Mouse (Mus musculus) kidney, adult 11 months (tissue): ENCODE data around the gene Zfp46.
A peak's percentile ranks its signal among the peaks of the same experiment; 100 is the strongest.

Experiments
- DNase-seq: peaks from one replicate; pipeline ENCODE4 v3.0.0; 2022

Gene Zfp46

DNA sequence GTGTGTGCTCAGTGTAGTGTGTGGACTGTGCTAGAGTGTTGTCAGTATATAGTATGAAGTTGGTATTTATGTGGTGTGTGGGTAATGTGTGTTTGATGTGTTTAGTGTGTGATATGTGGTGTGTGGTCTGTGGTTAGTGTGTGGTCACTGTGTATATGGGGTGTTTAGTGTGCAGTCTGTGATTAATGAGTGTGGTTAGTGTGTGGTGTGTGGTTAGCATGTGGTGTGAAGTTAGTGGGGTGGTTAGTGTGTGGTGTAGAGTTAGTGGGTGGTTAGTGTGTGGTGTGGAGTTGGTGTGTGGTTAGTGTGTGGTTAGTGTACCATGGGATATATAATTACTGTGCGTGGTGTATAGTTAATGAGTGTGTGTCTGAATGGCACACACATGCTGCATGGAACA, 15.6 kb upstream of the Zfp46 start:
- no peak for DNase-seq

DNA sequence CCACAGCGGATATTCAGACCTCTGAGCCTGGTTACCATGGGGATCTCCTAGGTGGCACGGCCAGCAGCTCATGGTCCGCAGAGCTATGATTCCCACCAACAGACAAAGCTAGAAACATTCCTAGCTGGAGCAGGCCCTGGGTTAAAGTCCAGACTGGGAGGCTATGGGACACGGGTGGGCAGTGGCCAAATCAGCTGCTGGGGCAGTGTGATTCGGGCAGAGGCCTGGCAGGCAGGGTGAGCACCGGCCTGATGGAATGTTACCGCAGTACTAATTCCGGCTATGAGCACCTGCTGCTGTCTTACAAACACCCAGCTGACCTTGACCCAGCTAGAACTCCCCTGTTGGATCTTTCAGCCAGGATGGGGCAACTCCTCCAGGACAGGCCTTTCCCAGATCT, 13.8 kb upstream of the Zfp46 start:
- peak; percentile 54 for DNase-seq

DNA sequence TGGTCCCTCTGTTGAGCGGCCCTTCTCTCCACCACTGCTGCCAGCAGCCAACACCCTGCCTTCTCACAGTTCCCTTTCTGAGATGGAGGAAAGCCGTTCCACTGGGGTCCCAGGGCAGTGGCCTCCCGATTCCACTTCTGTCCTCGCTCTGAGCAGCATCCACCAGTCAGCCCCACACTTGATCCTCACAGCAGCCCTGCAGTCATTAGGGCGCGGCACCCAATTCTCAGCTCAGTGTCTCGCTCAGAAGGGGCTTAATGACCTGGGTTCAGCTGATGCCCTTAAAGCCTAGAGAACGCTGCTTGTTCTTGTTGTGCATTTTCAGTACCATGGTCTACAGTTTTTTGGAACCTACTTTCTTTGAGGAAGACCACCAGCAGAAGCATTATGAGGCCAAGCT, 3.4 kb upstream of the Zfp46 start:
- no peak for DNase-seq

DNA sequence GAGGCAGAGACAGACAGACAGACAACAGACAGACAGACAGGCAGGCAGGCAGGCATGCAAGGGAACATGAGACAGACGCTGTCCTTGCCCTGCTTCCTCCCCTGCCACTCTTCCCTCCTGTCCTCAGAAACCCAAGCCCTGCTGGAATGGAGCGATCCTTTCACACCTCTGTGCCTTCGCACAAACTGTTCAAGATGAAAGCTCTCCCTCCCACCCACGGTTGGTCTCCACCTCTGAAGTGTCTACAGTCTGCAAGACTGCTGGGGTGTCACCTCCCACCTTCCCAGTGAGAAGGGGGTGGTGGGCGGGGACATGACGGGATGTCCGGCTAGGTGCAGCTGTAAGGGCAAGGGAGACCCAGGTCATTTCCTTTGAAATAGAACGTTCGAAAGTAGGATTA, 2.9 kb upstream of the Zfp46 start:
- DNase-seq: no peak

DNA sequence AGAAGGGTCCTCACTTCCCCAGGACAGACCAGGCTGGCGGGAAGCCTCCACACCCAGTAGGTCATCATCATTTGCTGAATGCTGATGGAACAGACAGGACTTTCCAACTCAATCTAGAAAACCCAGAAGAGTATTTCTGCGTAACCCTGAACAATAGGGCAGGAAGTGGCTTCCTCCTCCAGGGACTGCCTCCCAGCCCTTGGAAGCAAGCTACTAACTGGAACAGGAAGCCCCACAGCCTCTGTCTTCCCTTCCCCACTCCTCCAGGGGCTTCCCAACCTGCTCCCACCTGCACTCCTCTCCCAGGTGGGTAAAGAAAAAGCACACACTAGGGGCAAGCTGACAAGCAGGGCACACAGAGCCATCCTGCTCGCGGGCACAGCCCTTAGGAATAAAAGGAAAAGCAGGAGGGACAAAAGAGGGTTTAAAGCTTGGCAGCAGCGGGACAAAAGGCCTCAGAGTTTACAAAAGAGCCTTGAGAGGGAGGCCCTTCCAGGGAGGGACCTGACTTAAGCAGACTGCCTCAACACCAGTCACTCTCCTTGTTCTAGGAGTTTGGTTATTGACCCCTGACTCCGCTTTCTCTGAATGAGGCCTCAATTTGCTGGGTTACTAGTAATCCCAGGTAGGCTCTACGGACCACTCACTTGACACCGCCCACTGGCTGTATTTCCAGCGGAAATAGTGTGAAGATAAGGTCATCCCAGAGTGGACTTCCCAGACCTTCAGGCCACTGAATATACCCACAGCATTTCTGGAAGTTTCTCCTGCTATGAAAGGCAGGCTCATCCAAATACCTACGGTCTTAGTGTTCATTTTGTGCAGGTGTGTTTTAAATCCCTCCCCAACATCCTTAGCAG, 1.6 kb upstream of the Zfp46 start:
- no peak for DNase-seq

DNA sequence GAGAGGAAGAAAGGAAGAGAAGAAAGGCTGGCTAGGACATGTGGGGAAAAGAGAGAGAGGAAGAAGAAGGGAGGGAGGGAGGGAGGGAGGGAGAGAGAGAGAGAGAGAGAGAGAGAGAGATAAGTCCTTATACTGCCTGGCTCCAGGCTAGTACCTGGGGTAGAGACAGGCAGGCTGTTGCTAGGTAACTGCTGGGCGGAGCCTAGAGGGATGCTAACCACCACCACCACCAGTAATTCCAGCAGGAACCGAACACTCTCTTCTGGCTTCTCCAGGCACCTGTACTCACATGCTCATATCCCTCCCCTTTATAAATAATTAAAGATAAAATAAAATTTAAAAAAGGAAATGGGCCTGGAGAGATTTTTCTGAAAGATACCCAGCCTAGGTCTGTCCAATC, 700 bp upstream of the Zfp46 start:
- DNase-seq: no peak

DNA sequence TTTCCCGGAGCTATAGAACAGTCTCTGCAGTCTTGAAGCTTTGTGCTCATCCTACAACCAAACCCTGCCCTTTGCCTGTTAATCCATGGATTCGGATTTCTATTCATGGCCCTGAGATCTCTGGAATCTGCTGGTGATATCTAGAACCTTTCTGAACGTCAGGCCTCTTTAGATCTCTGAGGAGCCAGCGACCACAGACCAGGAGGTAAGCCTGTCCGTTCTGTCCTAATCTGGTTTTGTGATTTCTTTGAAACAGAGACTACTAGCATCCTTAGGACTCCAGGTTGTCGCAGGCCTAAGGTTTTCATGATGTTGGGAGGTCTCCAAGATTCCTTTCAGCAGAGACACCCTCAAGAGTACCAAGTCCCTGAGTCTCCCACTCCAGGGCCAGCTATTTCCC, 408 bp downstream of the Zfp46 start:
- DNase-seq: peak; percentile 21

DNA sequence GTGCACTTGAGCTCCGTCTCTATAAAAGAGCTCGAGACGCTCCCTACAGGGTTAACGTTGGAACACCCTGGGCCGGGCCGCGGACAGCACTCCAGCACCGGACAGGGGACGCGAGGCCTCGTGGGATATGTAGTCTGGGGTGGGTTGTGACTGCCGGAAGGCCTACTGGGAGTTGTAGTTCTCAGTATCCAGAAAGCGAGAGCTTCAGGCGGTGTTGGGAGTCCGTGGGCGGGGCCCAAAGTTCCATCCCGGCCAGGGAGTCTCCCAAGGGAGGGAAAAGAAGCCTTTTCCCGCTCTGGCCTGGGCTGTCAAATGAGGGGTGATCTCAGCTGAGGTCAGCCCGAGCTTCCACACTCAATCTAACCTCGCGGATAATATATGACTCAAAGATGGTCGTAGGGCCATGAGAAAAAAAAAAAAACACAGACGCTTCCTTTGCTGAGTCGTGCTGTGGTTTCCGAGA, 896 bp downstream of the Zfp46 start:
- DNase-seq: peak; percentile 98

DNA sequence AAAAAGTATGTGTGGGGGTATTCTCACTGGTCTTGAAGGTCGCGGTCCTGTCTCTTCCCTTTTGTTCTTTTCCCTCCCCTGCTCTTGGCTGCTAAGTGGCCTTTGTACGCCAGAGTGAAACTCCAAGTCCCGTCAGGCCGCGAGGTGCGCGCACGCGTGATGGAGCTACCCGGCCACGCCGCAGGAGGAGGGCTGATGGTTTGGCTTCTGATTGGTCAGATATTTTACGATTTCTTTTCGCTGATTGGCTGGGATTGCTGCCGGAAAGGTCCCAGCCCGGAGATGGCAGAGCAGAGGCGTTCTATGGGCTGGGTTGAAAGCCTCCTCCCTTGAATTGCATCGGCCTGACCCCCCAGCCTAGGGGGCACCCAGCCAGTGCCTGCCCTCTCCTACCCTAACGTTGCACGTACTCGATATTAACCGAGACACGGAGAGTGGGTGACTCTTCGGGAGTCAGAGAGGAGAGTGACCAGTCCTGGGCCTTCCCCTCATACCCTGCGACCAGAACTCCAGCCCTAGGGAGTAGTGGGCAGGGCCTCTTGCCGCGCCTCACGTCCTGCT, 1.4 kb downstream of the Zfp46 start:
- DNase-seq: peak; percentile 98

DNA sequence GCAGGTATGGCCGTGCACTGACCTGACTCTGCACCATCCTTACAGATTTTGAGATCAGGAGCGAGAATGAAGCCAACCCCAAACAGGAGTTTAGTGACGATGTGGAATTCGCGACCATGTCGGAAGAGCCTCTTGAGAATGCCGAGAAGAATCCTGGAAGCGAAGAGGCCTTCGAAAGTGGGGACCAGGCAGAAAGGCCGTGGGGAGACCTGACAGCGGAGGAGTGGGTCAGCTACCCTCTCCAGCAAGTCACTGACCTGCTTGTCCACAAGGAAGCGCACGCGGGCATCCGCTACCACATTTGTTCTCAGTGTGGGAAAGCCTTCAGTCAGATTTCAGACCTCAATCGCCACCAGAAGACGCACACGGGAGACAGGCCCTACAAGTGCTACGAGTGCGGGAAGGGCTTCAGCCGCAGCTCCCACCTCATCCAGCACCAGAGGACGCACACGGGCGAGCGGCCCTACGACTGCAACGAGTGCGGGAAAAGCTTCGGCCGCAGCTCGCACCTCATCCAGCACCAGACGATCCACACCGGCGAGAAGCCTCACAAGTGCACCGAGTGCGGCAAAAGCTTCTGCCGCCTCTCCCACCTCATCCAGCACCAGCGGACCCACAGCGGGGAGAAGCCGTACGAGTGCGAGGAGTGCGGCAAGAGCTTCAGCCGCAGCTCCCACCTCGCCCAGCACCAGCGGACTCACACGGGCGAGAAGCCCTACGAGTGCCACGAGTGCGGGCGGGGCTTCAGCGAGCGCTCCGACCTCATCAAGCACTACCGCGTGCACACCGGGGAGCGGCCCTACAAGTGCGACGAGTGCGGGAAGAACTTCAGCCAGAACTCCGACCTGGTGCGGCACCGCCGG, 5.7 kb downstream of the Zfp46 start:
- no peak for DNase-seq

DNA sequence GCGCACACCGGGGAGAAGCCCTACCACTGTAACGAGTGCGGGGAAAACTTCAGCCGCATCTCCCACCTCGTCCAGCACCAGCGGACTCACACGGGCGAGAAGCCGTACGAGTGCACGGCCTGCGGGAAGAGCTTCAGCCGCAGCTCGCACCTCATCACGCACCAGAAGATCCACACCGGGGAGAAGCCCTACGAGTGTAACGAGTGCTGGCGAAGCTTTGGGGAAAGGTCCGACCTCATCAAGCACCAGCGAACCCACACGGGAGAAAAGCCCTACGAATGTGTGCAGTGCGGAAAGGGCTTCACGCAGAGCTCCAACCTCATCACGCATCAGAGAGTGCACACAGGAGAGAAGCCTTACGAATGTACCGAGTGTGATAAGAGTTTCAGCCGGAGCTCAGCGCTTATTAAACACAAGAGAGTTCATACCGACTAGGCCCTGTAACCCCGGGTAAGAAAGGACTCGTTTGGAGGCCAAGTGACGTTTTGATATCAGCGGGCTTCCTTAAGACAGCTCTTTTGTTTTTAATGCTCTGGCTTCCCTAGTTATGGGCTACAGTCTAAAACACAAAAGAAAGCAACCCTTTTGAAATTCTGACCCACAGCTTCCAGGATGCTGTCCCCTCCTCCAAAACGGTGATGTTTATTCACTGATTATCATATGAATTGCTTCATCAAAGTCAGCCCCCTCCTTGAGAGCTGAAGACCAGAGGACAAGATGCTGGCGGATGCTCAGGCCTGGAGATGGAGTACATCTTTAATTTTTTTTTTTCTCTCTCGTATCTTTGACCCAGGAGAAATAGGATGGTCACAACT, 6.5 kb downstream of the Zfp46 start:
- DNase-seq: no peak

DNA sequence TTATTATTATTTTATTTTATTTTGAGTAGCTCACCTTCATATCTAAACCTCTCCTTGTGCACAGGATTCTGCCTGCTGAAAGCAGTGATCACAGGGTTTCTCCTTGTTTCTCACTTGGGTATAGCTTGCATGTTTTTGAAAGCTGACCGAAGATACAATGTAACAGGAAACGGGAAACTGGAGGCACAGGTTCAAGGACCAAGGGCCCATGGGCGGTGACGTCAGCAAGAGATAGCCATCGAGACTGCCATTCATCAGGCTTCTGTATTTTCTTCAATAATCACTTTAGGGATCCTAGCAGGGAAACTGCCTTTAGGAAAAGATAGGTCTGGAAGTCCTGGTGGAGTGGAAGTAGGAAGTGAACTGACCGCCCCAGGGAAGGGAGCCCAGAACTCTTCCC, 7.2 kb downstream of the Zfp46 start:
- no peak for DNase-seq

DNA sequence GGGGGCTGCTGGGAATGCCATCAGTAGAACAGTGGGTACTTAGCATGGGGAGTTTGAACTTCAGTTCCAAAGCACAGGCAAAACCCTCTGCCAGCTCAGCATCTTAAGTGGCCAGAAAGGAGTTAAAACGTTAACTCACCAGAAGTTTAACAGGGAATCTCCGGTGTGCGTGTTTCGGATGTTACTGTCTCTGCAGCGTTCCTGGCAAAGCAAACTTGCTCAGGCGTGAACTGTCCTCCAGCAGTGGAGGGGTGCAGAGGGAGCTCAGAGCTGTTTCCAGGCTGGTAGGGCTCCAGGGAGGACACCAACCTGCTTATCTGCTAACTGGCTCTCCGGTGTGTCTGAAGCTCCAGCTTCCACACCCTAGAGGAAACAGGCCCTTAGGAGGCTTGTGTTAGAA, 11.5 kb downstream of the Zfp46 start:
- DNase-seq: peak; percentile 78

DNA sequence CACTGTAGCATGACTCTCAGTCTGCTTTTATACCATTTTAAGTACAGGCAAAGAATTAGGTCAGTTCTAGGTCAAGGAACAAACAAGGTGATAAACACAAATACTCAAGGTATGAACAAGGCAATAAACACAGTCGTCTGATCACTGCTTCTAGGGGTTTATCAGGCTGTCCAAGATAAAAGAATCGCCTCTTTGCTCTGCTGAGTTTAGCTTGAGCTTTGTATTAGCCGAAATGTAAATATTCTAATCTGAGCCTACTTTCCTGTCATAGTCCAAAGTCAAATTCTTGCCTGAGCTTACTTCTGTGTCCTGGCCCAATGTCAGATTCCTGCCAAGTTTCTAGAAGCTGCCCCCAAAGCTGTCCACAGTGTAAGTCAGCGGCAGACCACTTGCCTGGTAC, 18.0 kb downstream of the Zfp46 start:
- DNase-seq: no peak

DNA sequence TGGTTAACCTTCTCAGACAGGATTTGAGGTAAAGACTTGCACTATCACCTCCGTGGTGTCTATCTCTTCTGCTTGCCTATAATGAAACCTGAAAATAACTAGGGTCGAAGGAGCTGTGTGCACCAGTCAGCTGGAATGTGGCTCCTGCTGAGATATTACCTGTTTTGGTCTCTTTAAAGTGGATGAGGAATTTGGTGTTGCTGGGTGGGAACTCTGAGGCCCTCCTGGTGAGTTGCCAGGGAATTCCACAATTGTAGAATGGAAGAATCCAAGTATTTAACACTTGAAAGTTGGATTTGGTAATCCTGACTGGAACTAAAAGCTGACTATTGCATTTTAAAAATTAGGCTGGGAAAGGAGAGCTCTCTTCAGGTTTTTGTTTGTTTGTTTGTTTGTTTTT, 19.7 kb downstream of the Zfp46 start:
- DNase-seq: peak; percentile 42

DNA sequence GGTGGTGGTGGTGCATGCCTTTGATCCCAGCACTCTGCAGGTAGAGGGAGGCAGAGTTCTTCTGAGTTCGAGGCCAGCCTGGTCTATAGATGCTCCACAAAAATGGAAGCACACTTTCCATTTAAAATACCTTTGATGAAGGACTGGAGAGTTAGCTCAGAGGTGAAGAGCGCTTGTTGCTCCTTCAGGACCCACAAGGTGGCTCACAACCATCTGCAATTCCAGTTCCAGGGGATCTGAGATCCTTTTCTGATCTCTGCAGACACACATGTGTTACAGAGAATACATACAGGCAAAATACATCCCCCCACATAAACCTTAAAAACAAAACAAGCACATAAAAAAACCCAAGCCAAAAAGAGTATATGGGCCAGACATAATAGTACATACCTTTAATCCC, 23.9 kb downstream of the Zfp46 start:
- no peak for DNase-seq

DNA sequence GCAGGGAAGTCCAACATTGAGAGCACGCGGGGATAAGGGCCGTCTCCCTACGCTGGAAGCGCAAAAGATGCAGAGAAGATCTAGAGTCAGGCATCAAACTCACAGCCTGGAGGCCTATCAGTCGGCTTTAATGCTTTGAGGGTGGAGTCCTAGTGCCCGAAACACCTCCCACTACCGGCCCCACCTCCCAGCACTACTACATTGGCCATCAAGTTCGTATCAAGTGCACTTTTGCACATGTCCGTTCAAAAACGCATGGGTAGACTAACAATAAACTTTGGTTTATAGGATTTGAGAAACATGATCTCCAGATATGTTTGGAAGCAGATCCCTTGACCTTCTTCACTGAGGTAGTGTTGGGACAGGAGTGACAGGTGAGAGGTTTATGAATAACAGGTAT, 25.3 kb downstream of the Zfp46 start:
- DNase-seq: peak; percentile 66

DNA sequence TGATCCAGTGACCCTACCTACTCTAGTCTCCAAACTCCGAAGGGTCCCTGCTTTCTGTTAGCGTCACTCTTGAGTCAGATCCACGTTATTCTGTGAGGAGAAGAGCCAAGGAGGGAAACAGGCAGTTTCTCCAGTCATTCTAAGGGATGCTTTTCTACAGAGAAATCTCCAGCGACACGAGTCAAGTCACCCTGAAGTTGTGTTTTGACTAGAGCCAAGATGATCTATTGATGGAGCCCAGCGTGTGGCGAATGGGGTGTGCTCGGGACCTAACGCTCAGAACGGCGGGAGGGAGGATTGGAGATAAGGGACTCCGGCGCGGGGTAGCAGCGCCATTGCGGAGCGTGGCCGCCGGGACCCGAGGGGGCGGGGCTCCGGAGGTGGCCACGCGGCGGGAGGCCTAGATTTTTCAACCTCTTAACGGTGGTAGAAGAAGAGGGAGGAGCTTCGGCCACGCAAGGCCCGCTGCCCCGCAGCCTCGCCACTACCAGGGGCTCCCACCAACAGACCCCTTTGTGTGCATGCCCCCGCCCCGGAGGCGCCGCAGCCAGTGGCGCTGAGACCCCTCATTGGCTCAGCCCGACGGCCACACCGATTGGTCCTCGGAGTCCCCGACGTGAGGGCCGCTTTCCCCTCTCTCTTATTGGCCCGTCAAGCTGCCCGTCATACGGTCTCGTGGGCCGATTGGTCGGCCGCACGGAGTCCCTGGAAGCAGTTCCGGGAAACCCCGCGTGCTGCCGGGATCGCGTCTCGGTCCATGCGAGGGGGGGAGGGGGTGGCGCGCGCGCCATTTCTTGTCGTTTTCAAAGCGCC, 26.0 kb downstream of the Zfp46 start, which contains the start of gene Hnrnpr:
TSS of gene Hnrnpr (plus strand) at position 714 of the 813 bp plus-strand sequence.
- peak; percentile 98 for DNase-seq

DNA sequence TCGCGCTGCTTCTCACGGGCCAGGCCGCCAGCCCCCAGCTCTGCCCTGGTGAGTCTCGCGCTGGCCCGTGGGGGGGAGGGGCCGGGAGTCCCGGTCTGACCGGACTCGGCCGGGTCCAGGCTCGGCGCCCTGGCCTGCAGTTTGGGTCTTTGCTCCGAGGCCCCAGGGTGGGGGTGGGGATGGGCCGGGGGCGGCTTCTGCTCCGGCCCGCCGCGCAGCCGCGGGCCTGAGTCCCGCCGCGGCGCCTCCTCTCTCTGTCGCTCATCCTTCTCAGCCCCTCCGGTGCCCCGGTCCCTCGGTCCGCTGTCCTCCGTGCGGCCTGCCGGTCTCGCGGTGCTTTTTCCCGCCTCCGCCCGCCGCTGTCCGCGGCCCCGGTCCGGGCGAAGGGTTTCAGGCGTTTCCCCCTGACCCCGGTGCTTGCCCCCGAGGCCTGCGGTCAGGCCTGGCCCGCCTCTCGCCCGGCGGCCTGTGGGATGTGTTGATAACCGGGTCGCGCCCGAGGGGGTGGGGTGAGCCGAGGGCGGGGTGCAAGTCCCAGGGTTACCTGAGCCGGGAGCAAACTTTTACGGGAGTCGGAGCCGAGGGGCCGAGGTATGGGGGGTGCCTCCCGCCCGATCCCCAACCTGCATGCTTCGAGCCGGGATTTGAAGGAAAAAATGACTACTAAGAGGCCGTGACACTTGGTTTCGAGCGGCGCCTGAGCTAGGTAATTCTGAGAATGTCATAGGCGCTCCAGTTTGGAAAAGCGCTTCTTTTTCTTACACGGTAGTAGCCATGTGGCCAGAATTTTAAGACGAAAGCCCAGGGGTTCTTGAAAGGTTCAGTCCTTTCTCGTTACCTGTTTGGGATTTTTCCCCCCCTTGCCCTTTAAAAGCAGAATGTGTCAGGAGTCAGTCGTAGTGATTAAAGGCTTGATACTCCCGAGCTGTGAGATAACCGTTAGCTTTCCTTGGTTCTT, 26.8 kb downstream of the Zfp46 start:
- peak; percentile 55 for DNase-seq

DNA sequence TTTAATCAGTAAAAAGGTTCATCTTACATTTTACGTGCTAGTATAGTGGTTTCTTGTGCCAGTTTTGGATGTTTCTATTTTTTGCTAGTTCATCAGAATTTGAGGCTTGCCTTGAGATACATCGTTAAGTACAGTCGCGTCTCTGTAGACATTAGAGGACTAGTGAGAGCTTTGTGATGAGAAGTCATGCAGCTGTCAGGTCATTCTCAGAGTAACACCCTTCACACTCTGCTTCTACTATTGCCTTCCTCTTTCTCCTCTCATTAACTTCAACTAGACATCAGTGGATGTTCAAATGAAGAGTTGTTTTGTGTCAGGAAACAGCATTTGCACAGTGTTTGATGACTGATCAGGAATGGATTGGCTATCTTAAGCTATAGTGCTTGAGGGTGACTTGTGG, 28.1 kb downstream of the Zfp46 start:
- no peak for DNase-seq

DNA sequence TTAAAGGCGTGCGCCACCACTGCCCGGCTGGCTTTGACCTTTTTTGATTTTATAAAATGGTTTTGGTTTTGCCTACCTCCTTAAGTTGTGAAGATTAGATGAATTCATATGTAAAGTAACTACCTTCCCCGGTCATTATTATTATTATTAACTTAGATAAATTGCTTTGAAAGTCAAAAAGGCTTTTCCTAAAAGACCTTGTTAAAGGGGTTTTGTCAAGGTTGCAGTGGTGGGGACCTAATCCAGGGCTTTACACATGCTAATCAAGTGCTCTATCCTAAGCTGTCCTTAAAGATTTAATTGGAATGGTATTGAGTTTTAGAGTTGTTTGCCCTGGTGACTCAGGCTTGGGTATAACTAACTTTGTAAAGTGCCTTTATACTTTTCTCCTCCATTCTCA, 33.2 kb downstream of the Zfp46 start:
- no peak for DNase-seq
